Mouse (Mus musculus) adrenal gland, adult 2 months (tissue): Measurements from ENCODE around the gene Gm10408. TPM values are rescaled to one million over a fixed set of nuclear protein-coding genes. Genes with fewer than 3 reads are reported as not detected.
"Not testable (repeated sequence)": the region's sequence is repeated elsewhere in the genome, so short reads cannot be mapped to it uniquely, and the experiment has no call there.

ENCODE experiments used
- DNase-seq: peaks from one replicate; pipeline ENCODE4 v3.0.0; 2021
- long read RNA-seq: library from polyadenylated mRNA; stranded (forward); transcript quantifications from one replicate; pipeline ENCODE4 v2.0.0, GENCODE M21; 2021
- polyA plus RNA-seq: library from polyadenylated mRNA; depleted of rRNA; stranded (reverse); fragments of >200 nt; gene quantifications from 2 replicates; pipeline ENCODE4 v1.2.3, GENCODE M21; 2012; rRNA removed
- total RNA-seq, 2 experiments: library from RNA; stranded (reverse); gene quantifications; 2 replicates each; pipeline ENCODE4 v1.2.3; 2021

Gene Gm10408
- total RNA-seq (not detected), polyA plus RNA-seq (not detected in 2 replicates)
- long read RNA-seq, result 0 reads

DNA sequence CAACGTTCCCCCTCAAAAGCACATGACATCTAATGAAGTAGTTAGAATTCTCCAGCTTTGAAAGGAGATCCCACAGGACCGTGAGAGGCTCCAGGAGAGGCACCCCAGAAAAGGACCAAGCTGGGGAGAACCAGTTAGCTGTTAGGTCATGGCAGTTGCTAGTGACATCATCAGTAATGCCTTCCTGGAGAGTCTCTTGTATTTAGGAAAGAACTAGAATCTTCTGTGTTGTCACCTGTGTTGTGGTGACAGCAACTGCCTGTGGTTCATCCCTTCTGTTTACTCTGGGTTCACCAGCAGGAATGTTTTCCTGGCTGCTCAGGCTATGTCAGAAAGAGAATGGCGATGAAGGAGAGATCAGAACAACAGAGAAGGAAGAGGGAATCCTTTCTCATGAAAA is at the start of gene Gm10408:
Gene Gm10408 (plus strand): TSS at position 301 of the 400 bp plus-strand sequence.
- not testable (repeated sequence) for DNase-seq

DNA sequence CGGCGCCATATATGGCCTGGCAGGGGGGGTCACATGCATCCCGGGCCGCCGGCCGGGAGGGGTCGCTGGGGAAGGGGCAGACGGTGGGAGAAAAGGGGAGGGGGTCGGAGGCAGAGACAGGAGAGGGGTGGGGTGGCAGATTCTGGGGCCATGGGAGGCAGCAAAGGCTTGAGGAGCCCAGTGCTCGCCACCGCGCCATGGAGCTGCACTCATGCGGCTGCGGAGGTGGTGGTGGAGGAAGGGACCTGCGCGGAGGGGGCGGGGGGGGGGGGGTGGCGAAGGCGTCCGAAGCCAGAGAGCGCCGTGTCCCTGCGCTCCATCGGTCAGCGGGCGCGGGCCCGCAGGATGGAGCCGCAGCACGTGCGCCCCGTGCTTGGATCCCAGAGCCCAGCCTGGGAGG is 36.9 kb upstream of the Gm10408 start, which contains the start of gene Gm10409:
Gene Gm10409 (plus strand): TSS at position 301 of the 400 bp plus-strand sequence.
- not testable (repeated sequence) for DNase-seq

DNA sequence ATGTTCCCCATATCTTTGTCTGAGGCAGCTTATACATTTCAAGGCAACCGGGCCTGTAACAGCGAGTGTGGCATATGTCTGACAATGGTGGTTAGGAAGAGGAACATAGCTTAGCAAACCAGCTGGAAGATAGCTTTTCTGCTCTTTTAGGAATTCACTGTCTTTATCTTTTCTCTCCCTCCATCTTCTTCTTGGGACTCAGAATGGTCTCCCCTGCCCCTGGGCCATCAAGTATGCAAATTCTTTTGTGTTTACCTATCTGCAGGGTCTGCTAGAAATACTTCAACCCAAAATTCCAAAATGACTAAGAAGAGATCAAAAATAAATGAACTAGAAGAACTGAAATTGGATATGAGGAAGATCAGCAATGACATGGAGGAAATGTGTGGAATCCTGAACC is 21.4 kb upstream of the Gm10408 start, which contains the start of gene Gm3005:
Gene Gm3005 (plus strand): TSS at position 301 of the 400 bp plus-strand sequence.
- DNase-seq, result not testable (repeated sequence)

Other genes starting within 250 kb of the Gm10408 start
- gene D830030K20Rik, start 240.9 kb upstream of the Gm10408 start, total RNA-seq, result not detected
- gene D830030K20Rik, start 240.9 kb upstream of the Gm10408 start, polyA plus RNA-seq, result 0.09 TPM in 1 of 2 replicates, not detected in the other
- not detected for gene Gm2956, start 116.8 kb upstream of the Gm10408 start, total RNA-seq
- not detected in 2 replicates for gene Gm2956, start 116.8 kb upstream of the Gm10408 start, polyA plus RNA-seq
- gene Gm10413, start 54.3 kb upstream of the Gm10408 start, total RNA-seq, result not detected
- not detected in 2 replicates for gene Gm10413, start 54.3 kb upstream of the Gm10408 start, polyA plus RNA-seq
- not detected for gene Gm10409, start 36.8 kb upstream of the Gm10408 start, total RNA-seq
- gene Gm10409, start 36.8 kb upstream of the Gm10408 start, polyA plus RNA-seq, result not detected in 2 replicates
- gene Gm3005, start 21.3 kb upstream of the Gm10408 start, total RNA-seq, result not detected
- not detected in 2 replicates for gene Gm3005, start 21.3 kb upstream of the Gm10408 start, polyA plus RNA-seq
- gene Gm3012, start 185.1 kb downstream of the Gm10408 start, total RNA-seq, result not detected
- not detected in 2 replicates for gene Gm3012, start 185.1 kb downstream of the Gm10408 start, polyA plus RNA-seq
- gene Gm3020, start 202.7 kb downstream of the Gm10408 start, total RNA-seq, result not detected
- not detected in 2 replicates for gene Gm3020, start 202.7 kb downstream of the Gm10408 start, polyA plus RNA-seq
- gene Gm3043, start 239.4 kb downstream of the Gm10408 start, total RNA-seq, result not detected
- not detected in 2 replicates for gene Gm3043, start 239.4 kb downstream of the Gm10408 start, polyA plus RNA-seq